Comparison of ENCODE assay signal across 9 mouse cellular contexts in the genomic region with DNA sequence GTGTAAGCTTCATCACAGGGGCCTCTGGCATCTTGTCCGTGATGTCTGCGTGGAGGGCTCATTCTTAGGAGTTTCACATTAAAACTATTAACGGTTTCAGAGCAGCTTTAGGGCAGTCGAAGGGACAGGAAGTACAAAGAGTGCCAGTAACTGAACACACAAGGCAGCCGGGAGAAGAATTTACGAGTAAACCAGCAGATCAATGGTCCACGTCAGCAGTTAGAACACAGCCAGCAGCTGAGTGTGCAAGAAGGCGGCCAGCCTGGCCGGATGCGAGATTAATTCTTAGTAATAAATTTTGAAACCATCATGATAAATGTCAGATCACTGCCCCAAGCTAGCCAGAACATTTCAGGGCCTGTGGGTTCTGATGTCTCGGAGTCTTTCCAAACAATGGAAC.
A peak's percentile ranks its signal among the peaks of the same experiment; 100 is the strongest.
DNase-seq lines count a peak whose midpoint lies in the region; ATAC-seq lines count a peak whose summit lies in the region.
"Had no signal": no experiment of that assay in that cellular context is flagged by ENCODE, and none has a peak within 500 bp of the region (broad histone marks: within the 10 kb centered on the region; RNA-seq: fewer than 3 reads in every experiment).

No protein-coding gene starts in this region.

- H3K9me3 ChIP-seq in neural tube, embryonic 13.5 days: no peaks in the 10 kb centered on the region
- H3K9me3 ChIP-seq in hindbrain, embryonic 10.5 days: peaks cover 2% of the 10 kb centered on the region
- H3K9me3 ChIP-seq: liver, embryonic 15.5 days had no signal

- ATAC-seq in neural tube, embryonic 13.5 days (ENCODE audit: low read depth): no peak

- no peak overlapping the region for H3K9ac ChIP-seq in neural tube, embryonic 13.5 days
- H3K9ac ChIP-seq: liver, embryonic 15.5 days had no signal

- H3K4me1 ChIP-seq in neural tube, embryonic 13.5 days (replicated peaks): peaks cover 25% of the 10 kb centered on the region
- H3K4me1 ChIP-seq in hindbrain, embryonic 10.5 days (replicated peaks): no peaks in the 10 kb centered on the region
- H3K4me1 ChIP-seq: forebrain, embryonic 10.5 days; liver, embryonic 15.5 days had no signal

- H3K4me3 ChIP-seq in neural tube, embryonic 13.5 days: no peak overlapping the region
- no peak overlapping the region for H3K4me3 ChIP-seq in hindbrain, embryonic 10.5 days
- H3K4me3 ChIP-seq: forebrain, embryonic 10.5 days; liver, embryonic 15.5 days had no signal

- WGBS in neural tube, embryonic 13.5 days: 53% methylated on average over 11 of the region's 11 CpGs
- 91% methylated on average over 11 of the region's 11 CpGs for WGBS in hindbrain, embryonic 10.5 days

- H3K27me3 ChIP-seq in neural tube, embryonic 13.5 days: no peaks in the 10 kb centered on the region
- H3K27me3 ChIP-seq in hindbrain, embryonic 10.5 days (ENCODE audit: insufficient read depth, poor library complexity, severe bottlenecking): no peaks in the 10 kb centered on the region
- H3K27me3 ChIP-seq: liver, embryonic 15.5 days had no signal

- peak overlapping the region; percentile 33; the same call in 1 of the 2 replicates for H3K27ac ChIP-seq in neural tube, embryonic 13.5 days (replicated peaks)
- H3K27ac ChIP-seq in hindbrain, embryonic 10.5 days: no peak overlapping the region
- H3K27ac ChIP-seq: forebrain, embryonic 10.5 days; liver, embryonic 15.5 days had no signal

- H3K4me2 ChIP-seq in neural tube, embryonic 13.5 days: no peak overlapping the region
- H3K4me2 ChIP-seq: liver, embryonic 15.5 days had no signal

- intact Hi-C loops in heart, postnatal 36 days (cut with DNase I): no loop called here

- 0 out of 2 replicates have a peak, but pooled peaks cover 5% of the 10 kb centered on the region for H3K36me3 ChIP-seq in neural tube, embryonic 13.5 days
- peaks cover under 1% of the 10 kb centered on the region; the same call in 1 of the 2 replicates for H3K36me3 ChIP-seq in hindbrain, embryonic 10.5 days
- H3K36me3 ChIP-seq: forebrain, embryonic 10.5 days; liver, embryonic 15.5 days had no signal

- no peak for DNase-seq in neural tube, embryonic 10.5 days (ENCODE audit: extremely low spot score, low spot score)
- DNase-seq in heart, postnatal 36 days: peak; percentile 24 to 37
- DNase-seq in kidney, postnatal 36 days: peak; percentile 49 to 60
- DNase-seq in skeletal muscle tissue, adult 2 months (ENCODE audit: low read depth, low spot score): peak; percentile 38
- DNase-seq in hindbrain, embryonic 10.5 days (ENCODE audit: low spot score): no peak
- DNase-seq in spleen, postnatal 14 days (ENCODE audit: low spot score in 2 of 2): no peak

Comparison
In these comparisons a context has a peak if more than half of its experiments do, and no peak if none do; other contexts are left out.
1. DNase-seq: peak in heart, postnatal 36 days (2 of 2), kidney, postnatal 36 days (2 of 2) and skeletal muscle tissue, adult 2 months (single experiment); none in neural tube, embryonic 10.5 days (single experiment), hindbrain, embryonic 10.5 days (single experiment) and spleen, postnatal 14 days (0 of 2).